ENCODE assay signal across 9 mouse cellular contexts in genomic region chr3:138513243-138513642, GRCm38 (mm10). TPM values are rescaled to one million over a fixed set of nuclear protein-coding genes. Genes with fewer than 3 reads are reported as not detected.
DNase-seq lines count a peak whose midpoint lies in the region; ATAC-seq and TF ChIP-seq lines count a peak whose summit lies in the region.
"Had no signal": no experiment of that assay in that cellular context is flagged by ENCODE, and none has a peak within 500 bp of the region (broad histone marks: within the 10 kb centered on the region; RNA-seq: fewer than 3 reads in every experiment).

No protein-coding gene starts in this region.

- TF ChIP-seq CTCF in stomach, postnatal 0 days (IDR thresholded peaks at IDR 0.05; ENCODE audit: low read depth): no peak

- WGBS in stomach, embryonic 16.5 days: 54% methylated on average over 12 of the region's 12 CpGs
- WGBS in stomach, postnatal 0 days: 54% methylated on average over 12 of the region's 12 CpGs
- WGBS in kidney, embryonic 16.5 days: 32% methylated on average over 12 of the region's 12 CpGs
- 36% methylated on average over 12 of the region's 12 CpGs for WGBS in midbrain, embryonic 13.5 days

- no peaks in the 10 kb centered on the region for H3K27me3 ChIP-seq in stomach, embryonic 16.5 days (ENCODE audit: control insufficient read depth, insufficient read depth, low read length)
- H3K27me3 ChIP-seq in stomach, postnatal 0 days (ENCODE audit: control insufficient read depth, insufficient read depth, low read length): no peaks in the 10 kb centered on the region
- H3K27me3 ChIP-seq in kidney, embryonic 16.5 days (ENCODE audit: insufficient read depth, low read length): no peaks in the 10 kb centered on the region
- no peaks in the 10 kb centered on the region for H3K27me3 ChIP-seq in midbrain, embryonic 13.5 days

- H3K27ac ChIP-seq in stomach, embryonic 16.5 days (ENCODE audit: low read length): no peak overlapping the region
- no peak overlapping the region for H3K27ac ChIP-seq in stomach, postnatal 0 days (replicated peaks)
- H3K27ac ChIP-seq in kidney, embryonic 16.5 days (ENCODE audit: low read length): no peak overlapping the region
- H3K27ac ChIP-seq in midbrain, embryonic 13.5 days: no peak overlapping the region

- H3K36me3 ChIP-seq in stomach, embryonic 16.5 days (ENCODE audit: control insufficient read depth, insufficient read depth, low read length): no peaks in the 10 kb centered on the region
- no peaks in the 10 kb centered on the region for H3K36me3 ChIP-seq in stomach, postnatal 0 days (ENCODE audit: control insufficient read depth, insufficient read depth, low read length)
- no peaks in the 10 kb centered on the region for H3K36me3 ChIP-seq in kidney, embryonic 16.5 days (ENCODE audit: insufficient read depth, low read length)
- H3K36me3 ChIP-seq in midbrain, embryonic 13.5 days: no peaks in the 10 kb centered on the region

- no peaks in the 10 kb centered on the region for H3K9me3 ChIP-seq in stomach, embryonic 16.5 days (replicated peaks; ENCODE audit: control insufficient read depth, low read length)
- H3K9me3 ChIP-seq in stomach, postnatal 0 days (ENCODE audit: control insufficient read depth, low read length): no peaks in the 10 kb centered on the region
- no peaks in the 10 kb centered on the region for H3K9me3 ChIP-seq in kidney, embryonic 16.5 days (ENCODE audit: low read length)
- no peaks in the 10 kb centered on the region for H3K9me3 ChIP-seq in midbrain, embryonic 13.5 days

- TF ChIP-seq EP300 in stomach, postnatal 0 days (optimal IDR thresholded peaks at IDR 0.05): no peak

- H3K4me2 ChIP-seq in stomach, embryonic 16.5 days (ENCODE audit: low read depth, low read length): 0 out of 2 replicates have a peak overlapping the region, but pooled peaks have one; percentile 12
- H3K4me2 ChIP-seq in stomach, postnatal 0 days (replicated peaks; ENCODE audit: low read depth): no peak overlapping the region
- H3K4me2 ChIP-seq in kidney, embryonic 16.5 days (replicated peaks; ENCODE audit: low read depth, low read length): peak overlapping the region; percentile 47
- peak overlapping the region; percentile 42 for H3K4me2 ChIP-seq in midbrain, embryonic 13.5 days (replicated peaks)

- no peak overlapping the region for H3K4me3 ChIP-seq in stomach, embryonic 16.5 days (replicated peaks; ENCODE audit: low read length)
- no peak overlapping the region for H3K4me3 ChIP-seq in stomach, postnatal 0 days (ENCODE audit: low read depth, low read length)
- peak overlapping the region; percentile 23; the same call in 1 of the 2 replicates for H3K4me3 ChIP-seq in kidney, embryonic 16.5 days (ENCODE audit: low read length)
- H3K4me3 ChIP-seq in midbrain, embryonic 13.5 days (replicated peaks): peak overlapping the region; percentile 25

- H3K9ac ChIP-seq in stomach, embryonic 16.5 days (ENCODE audit: low read length): no peak overlapping the region
- H3K9ac ChIP-seq in stomach, postnatal 0 days (ENCODE audit: low read length): no peak overlapping the region
- no peak overlapping the region for H3K9ac ChIP-seq in kidney, embryonic 16.5 days (replicated peaks; ENCODE audit: low read length)
- no peak overlapping the region for H3K9ac ChIP-seq in midbrain, embryonic 13.5 days (replicated peaks)

- ATAC-seq in stomach, embryonic 16.5 days (ENCODE audit: insufficient read depth, low FRiP score): no peak
- ATAC-seq in stomach, postnatal 0 days (ENCODE audit: low FRiP score, low TSS enrichment): no peak
- ATAC-seq in kidney, embryonic 16.5 days (ENCODE audit: low FRiP score, low TSS enrichment): 0 out of 2 replicates have a peak, but pooled peaks have one; percentile 10
- no peak for ATAC-seq in midbrain, embryonic 13.5 days

- H3K4me1 ChIP-seq in stomach, embryonic 16.5 days (ENCODE audit: control insufficient read depth, insufficient read depth, low read length): no peaks in the 10 kb centered on the region
- H3K4me1 ChIP-seq in stomach, postnatal 0 days (replicated peaks; ENCODE audit: control insufficient read depth, insufficient read depth): no peaks in the 10 kb centered on the region
- H3K4me1 ChIP-seq in kidney, embryonic 16.5 days (ENCODE audit: insufficient read depth, low read length): peaks cover 9% of the 10 kb centered on the region; the same call in 1 of the 2 replicates
- H3K4me1 ChIP-seq in midbrain, embryonic 13.5 days (replicated peaks): peaks cover 21% of the 10 kb centered on the region

- DNase-seq in stomach, postnatal 0 days (ENCODE audit: low spot score): no peak
- no peak for DNase-seq in MN1 (ENCODE audit: low spot score)
- DNase-seq in left cerebral cortex, adult 8-10 months (ENCODE audit: low spot score in 2 of 2): no peak
- DNase-seq in cerebellum, postnatal 14 days: no peak
- DNase-seq in spleen, postnatal 14 days (ENCODE audit: low spot score in 2 of 2): no peak
- DNase-seq: cerebellum, postnatal 36 days had no signal

RNA-seq across cellular contexts. Expression of gene Eif4e, which starts 12.7 kb away (rescaled TPM):
- polyA plus RNA-seq in stomach, embryonic 16.5 days (2015; fragmentation: Nextera tagmentation; extraction: Ambion mirVana): 284 and 299 TPM in 2 replicates
- polyA plus RNA-seq in stomach, postnatal 0 days (2015; fragmentation: Nextera tagmentation; extraction: Ambion mirVana): 157 and 162 TPM in 2 replicates
- polyA plus RNA-seq in kidney, embryonic 16.5 days (2015; fragmentation: Nextera tagmentation; extraction: Ambion mirVana): 381 and 401 TPM in 2 replicates
- polyA plus RNA-seq in midbrain, embryonic 13.5 days (2015; fragmentation: Nextera tagmentation; extraction: Ambion mirVana): 343 and 393 TPM in 2 replicates
- 100 to 1,000 TPM; 200 to 212 (median 205) TPM for total RNA-seq in left cerebral cortex, adult 8-10 months (2022)

RNA-seq across cellular contexts. Expression of gene Metap1, which starts 23.9 kb away (rescaled TPM):
- 50.0 and 53.4 TPM in 2 replicates for polyA plus RNA-seq in stomach, embryonic 16.5 days (2015; fragmentation: Nextera tagmentation; extraction: Ambion mirVana)
- 33.9 and 34.1 TPM in 2 replicates for polyA plus RNA-seq in stomach, postnatal 0 days (2015; fragmentation: Nextera tagmentation; extraction: Ambion mirVana)
- polyA plus RNA-seq in kidney, embryonic 16.5 days (2015; fragmentation: Nextera tagmentation; extraction: Ambion mirVana): 50.7 and 52.1 TPM in 2 replicates
- polyA plus RNA-seq in midbrain, embryonic 13.5 days (2015; fragmentation: Nextera tagmentation; extraction: Ambion mirVana): 43.4 and 46.6 TPM in 2 replicates
- 10 to 100 TPM; 36.4 to 41.4 (median 37.1) TPM for total RNA-seq in left cerebral cortex, adult 8-10 months (2022)

Comparison
In these comparisons a context has a peak if more than half of its experiments do, and no peak if none do; other contexts are left out.
1. H3K4me3 ChIP-seq: peak in kidney, embryonic 16.5 days (single experiment) and midbrain, embryonic 13.5 days (single experiment); none in stomach, embryonic 16.5 days (single experiment) and stomach, postnatal 0 days (single experiment).